Mouse (Mus musculus) thymus, adult 2 months (tissue): ENCODE data around the gene Cenpb. TPM values are rescaled to one million over a fixed set of nuclear protein-coding genes. Genes with fewer than 3 reads are reported as not detected.

ENCODE experiments used
- DNase-seq: peaks from one replicate; pipeline ENCODE4 v3.0.0; 2021
- H3K27ac ChIP-seq: fragments of 200-500 bp; 2 replicates; pipeline ENCODE4 v1.5.1; 2012; ENCODE audit warnings: low read length, control low read depth; ENCODE audit not compliant: control insufficient read depth, insufficient read depth
- H3K27me3 ChIP-seq: fragments of 200-500 bp; 2 replicates; pipeline ENCODE4 v1.6.1; 2012; ENCODE audit warnings: mild to moderate bottlenecking, low read length, moderate library complexity, mixed read lengths; ENCODE audit not compliant: control insufficient read depth, insufficient read depth
- H3K36me3 ChIP-seq: fragments of 200-500 bp; 2 replicates; pipeline ENCODE4 v1.6.1; 2012; ENCODE audit warnings: mild to moderate bottlenecking, low read length, moderate library complexity; ENCODE audit not compliant: control insufficient read depth, insufficient read depth
- H3K4me1 ChIP-seq: fragments of 200-500 bp; replicated peaks from 2 replicates; pipeline ENCODE4 v1.6.1; 2012; ENCODE audit warnings: low read length; ENCODE audit not compliant: control insufficient read depth, insufficient read depth
- H3K4me3 ChIP-seq: fragments of 200-500 bp; 2 replicates; pipeline ENCODE4 v1.5.1; 2012; ENCODE audit warnings: mild to moderate bottlenecking, low read length, control low read depth, moderate library complexity; ENCODE audit not compliant: control insufficient read depth, insufficient read depth
- CTCF ChIP-seq: fragments of 200-500 bp; IDR thresholded peaks from 2 replicates; pipeline ENCODE4 v1.5.1; 2012; ENCODE audit warnings: mild to moderate bottlenecking, control low read depth, low read length, moderate library complexity, borderline replicate concordance; ENCODE audit not compliant: control insufficient read depth, poor library complexity, insufficient read depth; ENCODE audit errors: extremely low read depth
- POLR2A ChIP-seq: fragments of 200-500 bp; IDR thresholded peaks from 2 replicates; pipeline ENCODE4 v1.6.1; 2012; ENCODE audit warnings: mild to moderate bottlenecking, low read length, control low read depth, moderate library complexity; ENCODE audit not compliant: control insufficient read depth, poor library complexity, insufficient read depth; ENCODE audit errors: extremely low read depth
- WGBS: fragments of 180-500 bp; shearing (Covaris S2); methylation state at CpG from one replicate; pipeline ENCODE4 v1.1.7; 2018; 5-methylcytosine and 5-hydroxymethylcytosine counted together
- polyA plus RNA-seq: library from polyadenylated mRNA; depleted of rRNA; stranded (reverse); fragments of >200 nt; gene quantifications from 2 replicates; pipeline ENCODE4 v1.2.3, GENCODE M21; 2012

Gene Cenpb
- polyA plus RNA-seq, 1 experiment, result 45.6 TPM

- H3K27ac ChIP-seq, result no peak overlapping the region
- no peaks in the 10 kb centered on the region; the same call in 1 of the 2 replicates for H3K36me3 ChIP-seq
- H3K4me3 ChIP-seq, result no peak overlapping the region
- no peak for DNase-seq
- no peaks in the 10 kb centered on the region for H3K4me1 ChIP-seq
- 97% methylated on average over 8 of the region's 8 CpGs for WGBS
- H3K27me3 ChIP-seq, result no peaks in the 10 kb centered on the region
- no peak for TF ChIP-seq POLR2A
- TF ChIP-seq CTCF, result no peak
These were observed 32.9 kb downstream of the Cenpb start for GRCm38 (mm10) chr2:131147043-131147365.

GRCm38 (mm10) chr2:131146193-131147042, 33.4 kb downstream of the Cenpb start:
- WGBS, result 90% methylated on average over 21 of the region's 21 CpGs
- TF ChIP-seq CTCF (no peak), POLR2A (no peak)
- Histone ChIP-seq H3K27me3 (no peaks in the 10 kb centered on the region), H3K27ac (no peak overlapping the region), H3K4me1 (no peaks in the 10 kb centered on the region), H3K4me3 (no peak overlapping the region), H3K36me3 (no peaks in the 10 kb centered on the region; the same call in 1 of the 2 replicates)
- no peak for DNase-seq

- TF ChIP-seq POLR2A (no peak), CTCF (no peak)
- Histone ChIP-seq H3K4me1 (no peaks in the 10 kb centered on the region), H3K4me3 (no peak overlapping the region), H3K27me3 (no peaks in the 10 kb centered on the region), H3K27ac (no peak overlapping the region), H3K36me3 (no peaks in the 10 kb centered on the region; the same call in 1 of the 2 replicates)
- WGBS, result 99% methylated on average over 2 of the region's 2 CpGs
- no peak for DNase-seq
These were observed 34.3 kb downstream of the Cenpb start for GRCm38 (mm10) chr2:131145536-131145935.

GRCm38 (mm10) chr2:131145121-131145520, 34.7 kb downstream of the Cenpb start:
- Histone ChIP-seq H3K27me3 (no peaks in the 10 kb centered on the region), H3K4me1 (no peaks in the 10 kb centered on the region), H3K36me3 (no peaks in the 10 kb centered on the region; the same call in 1 of the 2 replicates), H3K27ac (no peak overlapping the region), H3K4me3 (no peak overlapping the region)
- 90% methylated on average over 13 of the region's 13 CpGs for WGBS
- DNase-seq, result no peak
- TF ChIP-seq CTCF, result no peak
- TF ChIP-seq POLR2A, result no peak

- TF ChIP-seq POLR2A (no peak), CTCF (no peak)
- DNase-seq, result no peak
- Histone ChIP-seq H3K27ac (no peak overlapping the region), H3K4me3 (no peak overlapping the region), H3K27me3 (no peaks in the 10 kb centered on the region), H3K36me3 (no peaks in the 10 kb centered on the region; the same call in 1 of the 2 replicates), H3K4me1 (no peaks in the 10 kb centered on the region)
- 93% methylated on average over 22 of the region's 22 CpGs for WGBS
These were observed 36.7 kb downstream of the Cenpb start for GRCm38 (mm10) chr2:131143007-131143780.

GRCm38 (mm10) chr2:131142592-131142991, 37.3 kb downstream of the Cenpb start:
- no peak for TF ChIP-seq POLR2A
- TF ChIP-seq CTCF, result peak; percentile 65; the same call in 1 of the 2 replicates
- Histone ChIP-seq H3K4me1 (no peaks in the 10 kb centered on the region), H3K27ac (no peak overlapping the region), H3K4me3 (no peak overlapping the region), H3K36me3 (no peaks in the 10 kb centered on the region; the same call in 1 of the 2 replicates), H3K27me3 (no peaks in the 10 kb centered on the region)
- peak; percentile 67 for DNase-seq
- 57% methylated on average over 18 of the region's 18 CpGs for WGBS
